Mouse (Mus musculus): ENCODE data around the gene Rere.

Rere gene

DNA sequence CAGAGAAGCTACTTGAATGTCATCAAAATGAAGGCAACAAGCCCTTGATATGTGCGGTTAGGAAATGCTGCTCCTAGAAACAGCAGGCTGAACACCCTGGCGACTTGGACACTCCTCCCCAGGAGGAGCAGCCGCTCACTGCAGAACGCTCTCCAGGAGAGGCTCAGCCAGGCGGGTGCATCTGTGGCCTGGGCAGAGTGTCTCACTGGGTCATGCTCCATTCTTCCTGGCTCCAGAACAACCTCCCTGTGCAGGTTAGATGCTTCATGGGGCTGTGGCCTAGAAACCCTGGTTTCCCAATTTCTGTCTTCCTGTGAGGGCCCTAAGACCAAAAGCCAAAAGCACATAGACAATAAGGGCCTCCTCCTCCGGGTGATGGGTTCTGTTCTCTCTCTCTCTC, 355.2 kb downstream of the Rere start:
- CTCF ChIA-PET = no interaction called here

DNA sequence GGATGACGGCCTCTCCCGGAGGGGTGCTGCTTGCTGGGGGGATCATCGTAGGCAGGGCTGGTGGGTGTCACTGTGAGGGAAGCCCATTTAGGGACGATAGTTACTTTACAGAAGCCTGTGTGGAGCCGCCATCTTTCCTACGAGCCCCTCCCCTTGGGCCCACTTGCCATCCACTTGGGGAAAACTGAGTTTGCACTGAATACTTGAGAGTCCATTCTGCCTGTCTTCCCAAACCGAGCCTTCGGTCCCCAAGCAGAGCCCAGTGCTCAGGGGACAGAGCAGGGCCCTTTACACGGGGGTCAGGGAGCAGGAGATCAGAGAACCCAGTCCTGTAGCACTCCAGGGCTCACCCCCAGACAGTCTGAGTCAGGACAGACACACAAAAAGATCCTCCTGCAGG, 362.9 kb downstream of the Rere start:
- CTCF ChIA-PET = interaction anchor here (0.7 kb wide), 1 partner anchor 1160 kb away, joined by 3 read pairs; no protein-coding TSS in a partner anchor

GRCm38 (mm10) chr4:150649327-150649726, 367.9 kb downstream of the Rere start:
- CTCF ChIA-PET = no interaction called here

GRCm38 (mm10) chr4:150651390-150652277, 370.2 kb downstream of the Rere start, which contains the start of gene Slc45a1:
TSS of gene Slc45a1 (minus strand) at chr4:150652174.
- CTCF ChIA-PET = interaction anchor here (0.9 kb wide), 1 partner anchor 48 kb away, joined by 5 read pairs; no protein-coding TSS in a partner anchor

DNA sequence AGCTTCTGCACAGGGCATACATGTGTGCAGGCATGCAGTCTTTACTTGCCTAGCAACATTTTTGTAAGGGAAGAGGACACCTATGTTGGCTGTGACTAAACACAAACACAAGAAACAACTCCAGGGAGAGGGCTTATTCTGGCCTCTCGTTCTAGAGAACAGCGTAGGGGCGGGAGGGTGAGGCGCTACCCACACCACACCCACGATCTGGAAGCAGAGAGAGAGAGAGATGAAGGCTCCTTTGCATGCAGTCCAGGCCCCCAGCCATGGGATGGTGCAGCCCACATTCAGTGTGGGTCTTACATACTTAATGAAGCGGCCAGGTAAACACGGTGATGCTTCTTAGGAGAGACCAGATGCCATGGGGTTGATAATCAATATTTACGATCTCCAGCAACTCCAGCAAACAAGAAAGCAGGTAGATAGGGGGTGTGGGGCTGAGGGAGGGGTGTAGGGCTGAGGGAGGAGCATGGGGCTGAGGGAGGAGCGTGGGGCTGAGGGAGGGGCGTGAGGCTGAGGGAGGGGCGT, 371.7 kb downstream of the Rere start:
- CTCF ChIA-PET = interaction anchor here (0.8 kb wide), 1 partner anchor 156 kb away, joined by 14 read pairs; no protein-coding TSS in a partner anchor

DNA sequence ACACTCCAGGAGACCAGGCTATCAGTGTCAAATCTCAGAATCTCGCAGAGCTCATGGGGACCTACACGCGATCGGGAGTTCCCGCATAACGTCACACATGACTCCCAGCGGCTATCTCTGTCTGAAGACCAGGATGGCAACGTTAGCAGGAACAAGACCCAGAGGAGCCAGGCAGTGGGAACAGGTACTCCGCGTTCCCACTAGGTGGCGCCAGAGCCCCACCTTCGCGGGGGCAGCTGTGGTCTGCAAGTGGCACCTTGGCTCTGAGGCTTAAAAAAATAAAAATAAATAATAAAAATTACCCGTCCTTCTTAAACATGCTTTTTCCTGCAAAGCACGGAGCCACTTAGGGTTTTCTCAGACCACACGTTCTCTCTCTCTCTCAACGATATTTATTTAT, 374.5 kb downstream of the Rere start:
- CTCF ChIA-PET = no interaction called here

- CTCF ChIA-PET = no interaction called here
Observed at GRCm38 (mm10) chr4:150656504-150656903, 375.1 kb downstream of the Rere start.

DNA sequence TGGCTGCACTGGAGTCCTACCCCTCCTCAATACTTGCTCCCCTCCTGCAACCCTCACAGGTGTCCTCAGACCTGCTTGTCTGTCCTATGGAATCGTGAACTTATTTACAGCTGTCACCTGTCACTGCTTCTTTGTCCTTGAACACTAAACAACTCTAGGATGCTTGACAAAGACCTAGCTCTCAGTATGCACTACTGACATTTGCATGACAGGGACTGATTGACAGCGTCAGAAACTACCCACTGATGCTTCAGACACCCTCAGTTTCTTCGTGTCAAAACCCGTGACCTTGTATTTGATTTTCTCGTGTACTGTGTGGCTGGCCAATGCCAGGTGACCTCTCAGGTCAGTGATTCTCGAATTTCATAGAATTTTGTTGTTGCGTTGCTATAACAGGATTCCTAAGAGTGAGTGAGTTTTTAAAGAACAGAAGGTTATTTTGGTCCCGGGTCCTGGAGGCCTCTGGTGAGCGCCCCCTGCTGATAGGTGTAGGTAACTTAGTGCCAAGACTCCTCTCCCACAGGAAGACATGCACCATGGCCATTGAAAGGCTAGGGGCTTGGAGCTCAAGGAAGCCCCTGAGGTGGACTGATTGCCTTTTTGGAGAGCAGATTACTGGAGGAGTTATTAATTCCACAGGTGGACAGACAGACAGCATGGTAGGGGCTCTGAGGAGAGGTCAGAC, 378.6 kb downstream of the Rere start:
- CTCF ChIA-PET = interaction anchor here (0.6 kb wide), 1 partner anchor 201 kb away, joined by 3 read pairs; no protein-coding TSS in a partner anchor

DNA sequence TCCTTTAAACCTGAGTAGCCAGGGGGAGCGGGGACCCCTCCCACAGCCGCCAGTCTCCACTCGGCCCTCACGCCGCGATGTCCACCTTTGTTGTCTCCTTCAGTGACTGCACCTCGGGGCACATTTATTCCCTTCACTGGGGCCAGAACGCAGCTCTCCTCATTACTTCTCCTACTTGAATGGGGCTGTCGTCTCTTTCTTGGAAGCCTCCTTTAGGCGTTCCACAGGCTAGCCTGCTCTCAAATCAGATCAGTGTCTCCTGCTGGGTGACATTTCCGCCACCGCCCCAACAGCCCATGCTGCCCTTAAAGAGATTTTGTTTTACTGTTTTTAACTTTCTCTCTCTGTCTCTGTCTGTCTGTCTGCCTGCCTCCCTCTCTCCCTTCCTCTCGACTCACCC, 380.4 kb downstream of the Rere start:
- CTCF ChIA-PET = no interaction called here

DNA sequence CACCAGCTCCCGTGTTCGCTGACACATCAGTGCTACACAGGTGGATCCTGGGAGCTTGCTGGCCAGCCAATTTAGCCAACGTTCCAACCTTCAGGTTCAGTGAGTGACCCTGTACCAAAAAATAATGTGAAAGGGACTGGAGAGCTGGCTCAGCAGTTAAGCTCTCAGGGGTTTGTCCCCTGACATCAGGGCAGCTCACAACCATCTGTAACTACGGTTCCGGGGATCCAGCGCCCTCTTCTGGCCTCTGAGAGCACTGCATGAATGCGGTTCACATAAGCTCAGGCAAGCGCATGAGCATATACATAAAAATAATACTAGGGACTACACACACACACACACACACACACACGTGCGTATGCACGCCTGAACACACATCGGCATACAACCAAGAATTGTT, 381.7 kb downstream of the Rere start:
- CTCF ChIA-PET = no interaction called here

DNA sequence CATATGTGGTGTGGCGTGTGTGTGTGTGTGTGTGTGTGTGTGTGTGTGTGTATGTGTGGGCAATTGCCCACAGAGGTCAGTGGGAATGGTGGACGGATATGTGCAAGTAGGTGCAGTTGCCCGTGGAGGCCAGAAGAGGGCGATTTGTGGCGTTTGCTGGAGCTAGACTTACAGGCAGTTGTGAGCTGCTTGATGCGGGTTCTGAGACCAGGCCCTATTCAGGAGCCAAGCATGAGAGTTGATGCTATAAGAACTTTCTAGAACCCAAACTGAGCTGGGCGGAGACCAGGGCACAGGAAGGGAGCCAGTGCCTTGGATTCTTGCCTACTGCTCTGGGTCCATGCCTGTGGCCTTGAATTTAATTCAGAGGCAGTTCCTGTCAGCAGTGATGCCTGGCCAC, 383.3 kb downstream of the Rere start:
- CTCF ChIA-PET = no interaction called here

DNA sequence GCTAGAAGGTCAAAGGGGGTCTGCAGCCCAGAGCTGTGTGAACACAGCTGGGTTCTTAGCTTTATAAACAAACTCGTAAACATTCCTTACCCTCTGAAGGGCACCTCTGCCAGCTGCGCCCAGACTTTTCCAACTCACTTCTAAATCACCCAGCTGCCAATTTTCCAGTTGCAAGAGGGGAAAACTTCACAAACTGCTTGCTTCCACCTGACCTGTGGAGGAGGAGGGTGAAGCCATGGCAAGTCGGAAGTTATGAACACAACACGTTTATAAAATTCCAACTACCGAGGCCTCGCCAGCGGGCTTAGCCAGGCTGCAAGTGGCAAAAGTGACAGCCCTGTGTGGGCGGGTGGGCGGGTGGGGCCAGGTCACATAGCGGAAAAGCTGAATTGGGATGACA, 384.4 kb downstream of the Rere start:
- CTCF ChIA-PET = no interaction called here
